Mouse (Mus musculus) neutrophil, adult 83 days (primary cell): ENCODE measurements around the gene Usp16. TPM values are rescaled to one million over a fixed set of nuclear protein-coding genes. Genes with fewer than 3 reads are reported as not detected.

ENCODE experiments used
- total RNA-seq, 2 experiments: library from RNA; stranded (reverse); gene quantifications; one replicate each; pipeline ENCODE4 v1.2.4; 2023

Usp16 gene
- total RNA-seq, result 10 to 100 TPM; 38.4 to 40.8 TPM

GRCm38 (mm10) chr16:87454419-87455179, at the start of gene Usp16:
Usp16 (plus strand) TSS chr16:87454703.

GRCm38 (mm10) chr16:87432033-87432814, 22.3 kb upstream of the Usp16 start, which contains the start of gene Ltn1:
Ltn1 (minus strand) TSS chr16:87432612.

GRCm38 (mm10) chr16:87440184-87440686, 14.3 kb upstream of the Usp16 start, which contains the start of gene Rwdd2b:
Rwdd2b (minus strand) TSS chr16:87440573.

GRCm38 (mm10) chr16:87495716-87496447, 41.4 kb downstream of the Usp16 start, which contains the start of gene Cct8:
Cct8 (minus strand) TSS chr16:87495873.

Other genes with a start within 250 kb of the Usp16 start
- 1 to 10 TPM; 3.4 to 4.0 TPM for gene N6amt1, start 100.5 kb upstream of the Usp16 start, total RNA-seq
- 10 to 100 TPM; 27.4 to 28.0 TPM for gene Ltn1, start 22.1 kb upstream of the Usp16 start, total RNA-seq
- gene Rwdd2b, start 14.1 kb upstream of the Usp16 start, total RNA-seq, result 1 to 10 TPM; 3.7 to 3.8 TPM
- gene Cct8, start 41.2 kb downstream of the Usp16 start, total RNA-seq, result 100 to 1,000 TPM in 1 of 2 experiments, 10 to 100 TPM in 1; 96.4 to 102 TPM
- not detected for gene Map3k7cl, start 98.6 kb downstream of the Usp16 start, total RNA-seq
- 10 to 100 TPM; 70.0 to 84.0 TPM for gene Bach1, start 244.2 kb downstream of the Usp16 start, total RNA-seq